8 mouse cellular contexts compared by ENCODE assay signal in genomic region chr8:83565731-83566375, GRCm38 (mm10). TPM values are rescaled to one million over a fixed set of nuclear protein-coding genes. Genes with fewer than 3 reads are reported as not detected.
DNase-seq lines count a peak whose midpoint lies in the region; ATAC-seq lines count a peak whose summit lies in the region.

No protein-coding gene starts in this region.

- no peak overlapping the region for H3K27ac ChIP-seq in heart, embryonic 11.5 days (ENCODE audit: low read depth, low read length)
- H3K27ac ChIP-seq in kidney, embryonic 15.5 days = no peak overlapping the region
- no peak overlapping the region for H3K27ac ChIP-seq in midbrain, embryonic 15.5 days

- WGBS in heart, embryonic 11.5 days (ENCODE audit: insufficient replicate concordance) = 69% methylated on average over 9 of the region's 9 CpGs
- 76% methylated on average over 9 of the region's 9 CpGs for WGBS in kidney, embryonic 15.5 days
- WGBS in midbrain, embryonic 15.5 days = 77% methylated on average over 9 of the region's 9 CpGs

- H3K9ac ChIP-seq in heart, embryonic 11.5 days (ENCODE audit: low read depth, low read length) = no peak overlapping the region
- no peak overlapping the region for H3K9ac ChIP-seq in kidney, embryonic 15.5 days
- H3K9ac ChIP-seq in midbrain, embryonic 15.5 days = no peak overlapping the region

- H3K36me3 ChIP-seq in heart, embryonic 11.5 days (ENCODE audit: control insufficient read depth, insufficient read depth, low read length) = 0 out of 2 replicates have a peak, but pooled peaks cover 3% of the 10 kb centered on the region
- peaks cover 19% of the 10 kb centered on the region for H3K36me3 ChIP-seq in kidney, embryonic 15.5 days
- peaks cover 5% of the 10 kb centered on the region; the same call in 1 of the 2 replicates for H3K36me3 ChIP-seq in midbrain, embryonic 15.5 days (replicated peaks)

- peaks cover 12% of the 10 kb centered on the region for H3K4me1 ChIP-seq in heart, embryonic 11.5 days (ENCODE audit: control insufficient read depth, insufficient read depth, low read length)
- peaks cover 21% of the 10 kb centered on the region for H3K4me1 ChIP-seq in kidney, embryonic 15.5 days
- peaks cover 21% of the 10 kb centered on the region for H3K4me1 ChIP-seq in midbrain, embryonic 15.5 days

- H3K9me3 ChIP-seq in heart, embryonic 11.5 days (replicated peaks; ENCODE audit: control insufficient read depth, low read length) = no peaks in the 10 kb centered on the region
- H3K9me3 ChIP-seq in kidney, embryonic 15.5 days (replicated peaks) = no peaks in the 10 kb centered on the region
- no peaks in the 10 kb centered on the region for H3K9me3 ChIP-seq in midbrain, embryonic 15.5 days

- no peak for DNase-seq in heart, postnatal 14 days
- peak; percentile 26 for DNase-seq in ZHBTc4 (ENCODE audit: low read depth, low spot score)
- DNase-seq in Muller cell, postnatal 12 days (ENCODE audit: inconsistent ontology term) = no peak
- DNase-seq in left cerebral cortex, postnatal 36 days (ENCODE audit: low spot score in 2 of 2) = no peak

- H3K27me3 ChIP-seq in heart, embryonic 11.5 days (ENCODE audit: control insufficient read depth, insufficient read depth, low read length) = no peaks in the 10 kb centered on the region
- no peaks in the 10 kb centered on the region for H3K27me3 ChIP-seq in kidney, embryonic 15.5 days
- no peaks in the 10 kb centered on the region for H3K27me3 ChIP-seq in midbrain, embryonic 15.5 days (replicated peaks)

- H3K4me2 ChIP-seq in heart, embryonic 11.5 days = peak overlapping the region; percentile 93
- H3K4me2 ChIP-seq in kidney, embryonic 15.5 days = peak overlapping the region; percentile 81
- H3K4me2 ChIP-seq in midbrain, embryonic 15.5 days = no peak overlapping the region

- 0 out of 2 replicates have a peak, but pooled peaks have one; percentile 6 for ATAC-seq in heart, embryonic 11.5 days (replicated peaks; ENCODE audit: insufficient number of reproducible peaks, low FRiP score, low TSS enrichment)
- ATAC-seq in erythroid progenitor cell, adult 5-6 weeks (replicated peaks; ENCODE audit: low FRiP score, poor library complexity, severe bottlenecking) = peak; percentile 75
- ATAC-seq in kidney, embryonic 15.5 days (replicated peaks; ENCODE audit: low FRiP score) = peak; percentile 12; the same call in 1 of the 2 replicates
- peak; percentile 25 for ATAC-seq in midbrain, embryonic 15.5 days (replicated peaks)

- intact Hi-C loops in heart, postnatal 14 days (cut with DNase I) = loop anchor here (5.0 kb wide), 1 partner anchor 41 kb away; the partner anchor contains the start of genes Dnajb1 and Tecr
- intact Hi-C loops in left cerebral cortex, postnatal 36 days (cut with DNase I) = loop anchor here (10.0 kb wide), 1 partner anchor 121 kb away; no protein-coding TSS in a partner anchor

- H3K4me3 ChIP-seq in heart, embryonic 11.5 days (ENCODE audit: low read depth, low read length) = no peak overlapping the region
- H3K4me3 ChIP-seq in kidney, embryonic 15.5 days (replicated peaks) = no peak overlapping the region; the same call in 1 of the 2 replicates
- H3K4me3 ChIP-seq in midbrain, embryonic 15.5 days = no peak overlapping the region

RNA-seq across cellular contexts. Expression of gene Ndufb7, which starts 0.6 kb away (rescaled TPM):
- 546 and 556 TPM in 2 replicates for polyA plus RNA-seq in heart, embryonic 11.5 days (2014; fragmentation: Nextera tagmentation; extraction: Ambion mirVana)
- 100 to 1,000 TPM; 675 to 683 TPM for total RNA-seq in heart, postnatal 14 days (2021)
- total RNA-seq in erythroid progenitor cell, adult 5-6 weeks (2015; ENCODE audit: low replicate concordance) = 90.1 and 119 TPM in 2 replicates
- total RNA-seq in erythroid progenitor cell, adult 5-6 weeks (2017; ENCODE audit: low replicate concordance) = 75.9 and 125 TPM in 2 replicates
- polyA plus RNA-seq in kidney, embryonic 15.5 days (2015; fragmentation: Nextera tagmentation; extraction: Ambion mirVana) = 344 and 353 TPM in 2 replicates
- polyA plus RNA-seq in midbrain, embryonic 15.5 days (2015; fragmentation: Nextera tagmentation; extraction: Ambion mirVana) = 336 and 348 TPM in 2 replicates
- total RNA-seq in left cerebral cortex, postnatal 36 days (2021) = 100 to 1,000 TPM; 134 to 156 TPM

RNA-seq across cellular contexts. Expression of gene Olfr370, which starts 30.3 kb away (rescaled TPM):
- polyA plus RNA-seq in heart, embryonic 11.5 days (2014; fragmentation: Nextera tagmentation; extraction: Ambion mirVana) = 0.08 TPM in 1 of 2 replicates, not detected in the other
- not detected for total RNA-seq in heart, postnatal 14 days (2021)
- total RNA-seq in erythroid progenitor cell, adult 5-6 weeks (2015; ENCODE audit: low replicate concordance) = not detected in 2 replicates
- not detected in 2 replicates for total RNA-seq in erythroid progenitor cell, adult 5-6 weeks (2017; ENCODE audit: low replicate concordance)
- not detected in 2 replicates for polyA plus RNA-seq in kidney, embryonic 15.5 days (2015; fragmentation: Nextera tagmentation; extraction: Ambion mirVana)
- polyA plus RNA-seq in midbrain, embryonic 15.5 days (2015; fragmentation: Nextera tagmentation; extraction: Ambion mirVana) = not detected in 2 replicates
- not detected for total RNA-seq in left cerebral cortex, postnatal 36 days (2021)

RNA-seq across cellular contexts. Expression of gene Tecr, which starts 41.9 kb away (rescaled TPM):
- polyA plus RNA-seq in heart, embryonic 11.5 days (2014; fragmentation: Nextera tagmentation; extraction: Ambion mirVana) = 531 and 534 TPM in 2 replicates
- 100 to 1,000 TPM; 184 to 210 TPM for total RNA-seq in heart, postnatal 14 days (2021)
- total RNA-seq in erythroid progenitor cell, adult 5-6 weeks (2015; ENCODE audit: low replicate concordance) = 292 and 301 TPM in 2 replicates
- 92.2 and 190 TPM in 2 replicates for total RNA-seq in erythroid progenitor cell, adult 5-6 weeks (2017; ENCODE audit: low replicate concordance)
- polyA plus RNA-seq in kidney, embryonic 15.5 days (2015; fragmentation: Nextera tagmentation; extraction: Ambion mirVana) = 577 and 605 TPM in 2 replicates
- 1,118 and 1,124 TPM in 2 replicates for polyA plus RNA-seq in midbrain, embryonic 15.5 days (2015; fragmentation: Nextera tagmentation; extraction: Ambion mirVana)
- 100 to 1,000 TPM; 564 to 620 TPM for total RNA-seq in left cerebral cortex, postnatal 36 days (2021)

RNA-seq across cellular contexts. Expression of gene Dnajb1, which starts 42.1 kb away (rescaled TPM):
- 51.2 and 51.5 TPM in 2 replicates for polyA plus RNA-seq in heart, embryonic 11.5 days (2014; fragmentation: Nextera tagmentation; extraction: Ambion mirVana)
- 10 to 100 TPM; 13.9 to 18.2 TPM for total RNA-seq in heart, postnatal 14 days (2021)
- 56.2 and 59.5 TPM in 2 replicates for total RNA-seq in erythroid progenitor cell, adult 5-6 weeks (2015; ENCODE audit: low replicate concordance)
- 58.9 and 62.4 TPM in 2 replicates for total RNA-seq in erythroid progenitor cell, adult 5-6 weeks (2017; ENCODE audit: low replicate concordance)
- polyA plus RNA-seq in kidney, embryonic 15.5 days (2015; fragmentation: Nextera tagmentation; extraction: Ambion mirVana) = 59.1 and 60.4 TPM in 2 replicates
- 65.2 and 65.5 TPM in 2 replicates for polyA plus RNA-seq in midbrain, embryonic 15.5 days (2015; fragmentation: Nextera tagmentation; extraction: Ambion mirVana)
- total RNA-seq in left cerebral cortex, postnatal 36 days (2021) = 10 to 100 TPM; 49.4 to 54.2 TPM

Comparison
In these comparisons a context has a peak if more than half of its experiments do, and no peak if none do; other contexts are left out.
1. ATAC-seq: peak in every context shown above with its lines; median percentile 75 in erythroid progenitor cell, adult 5-6 weeks; 25 in midbrain, embryonic 15.5 days; 12 in kidney, embryonic 15.5 days; 6 in heart, embryonic 11.5 days.
2. RNA of gene Ndufb7, which starts 0.6 kb away (total RNA-seq): 675 to 683 TPM in heart, postnatal 14 days; 134 to 156 TPM in left cerebral cortex, postnatal 36 days and 75.9 to 125 TPM in erythroid progenitor cell, adult 5-6 weeks; every median in the first group is over 4 times any median in the second.